Mouse (Mus musculus) A20 (cell line): ENCODE data around the gene Gm43552.

Experiments
- DNase-seq: peaks from one replicate; pipeline ENCODE4 v3.0.0-alpha.2; 2011; ENCODE audit warnings: low read depth, low spot score

The Gm43552 gene

DNA sequence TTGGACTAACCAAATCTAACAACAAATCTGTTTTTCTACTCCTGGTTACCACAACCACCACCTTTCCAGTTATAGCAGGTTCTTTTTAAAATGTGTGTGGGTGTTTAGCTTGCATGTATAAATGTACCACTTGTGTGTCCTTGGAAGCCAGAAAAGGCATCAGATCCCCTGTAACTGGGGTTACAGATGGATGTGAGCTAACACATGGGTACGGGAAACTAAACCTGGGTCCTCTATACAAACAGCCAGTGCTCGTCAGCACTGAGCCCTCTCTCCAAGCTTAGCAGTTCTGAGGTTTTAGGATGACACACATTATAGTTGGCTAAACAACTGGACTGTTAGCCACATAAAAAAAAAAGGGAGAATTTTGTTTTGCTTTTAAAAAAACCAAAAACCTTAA lies 106.9 kb downstream of the Gm43552 start:
- DNase-seq, result peak; percentile 15
